Mouse (Mus musculus) liver, adult 2 months (tissue): ENCODE measurements around the gene Gbx2. TPM values are rescaled to one million over a fixed set of nuclear protein-coding genes. Genes with fewer than 3 reads are reported as not detected.

Source experiments
- DNase-seq: peaks from one replicate; pipeline ENCODE4 v3.0.0-alpha.2; 2011; ENCODE audit warnings: low read depth, low spot score; ENCODE audit errors: extremely low read depth
- H3K27ac ChIP-seq: fragments of 200-500 bp; replicated peaks from 2 replicates; pipeline ENCODE4 v1.5.1; 2012; ENCODE audit warnings: low read depth, mild to moderate bottlenecking, control low read depth, inconsistent platforms, low read length; ENCODE audit not compliant: insufficient read depth
- H3K27me3 ChIP-seq: fragments of 200-500 bp; 2 replicates; pipeline ENCODE4 v1.6.1; 2012; ENCODE audit warnings: mild to moderate bottlenecking, moderate library complexity, low read length, inconsistent platforms; ENCODE audit not compliant: control insufficient read depth, insufficient read depth
- H3K36me3 ChIP-seq: fragments of 200-500 bp; 2 replicates; pipeline ENCODE4 v1.6.1; 2012; ENCODE audit warnings: low read length, inconsistent platforms; ENCODE audit not compliant: control insufficient read depth, insufficient read depth
- H3K4me1 ChIP-seq: fragments of 200-500 bp; 2 replicates; pipeline ENCODE4 v1.6.1; 2011; ENCODE audit warnings: low read length; ENCODE audit not compliant: control insufficient read depth, insufficient read depth
- H3K4me3 ChIP-seq: fragments of 200-500 bp; 2 replicates; pipeline ENCODE4 v1.5.1; 2011; ENCODE audit warnings: low read depth, mild to moderate bottlenecking, control low read depth, low read length, moderate library complexity; ENCODE audit not compliant: insufficient read depth
- H3K79me2 ChIP-seq: fragments of 200-500 bp; 2 replicates; pipeline ENCODE4 v1.6.1; 2012; ENCODE audit warnings: inconsistent platforms, mild to moderate bottlenecking, low read length, moderate library complexity; ENCODE audit not compliant: control insufficient read depth, insufficient read depth
- H3K9ac ChIP-seq: fragments of 200-500 bp; 2 replicates; pipeline ENCODE4 v1.6.1; 2012; ENCODE audit warnings: low read depth, mild to moderate bottlenecking, control low read depth, inconsistent platforms, low read length
- CTCF ChIP-seq: fragments of 200-500 bp; IDR thresholded peaks from 2 replicates; pipeline ENCODE4 v1.5.1; 2011; ENCODE audit warnings: low read depth, low read length, control low read depth
- POLR2A ChIP-seq: fragments of 200-500 bp; IDR thresholded peaks from 2 replicates; pipeline ENCODE4 v1.6.1; 2011; ENCODE audit warnings: low read length, control low read depth; ENCODE audit not compliant: insufficient read depth; ENCODE audit errors: extremely low read depth
- WGBS: fragments of 180-500 bp; shearing (Covaris S2); methylation state at CpG from one replicate; pipeline ENCODE4 v1.1.7; 2018; 5-methylcytosine and 5-hydroxymethylcytosine counted together
- polyA plus RNA-seq: library from polyadenylated mRNA; depleted of rRNA; stranded (reverse); fragments of >200 nt; gene quantifications from 2 replicates; pipeline ENCODE4 v1.2.3, GENCODE M21; 2012
- total RNA-seq: library from RNA; depleted of rRNA; stranded (reverse); fragments of >200 nt; gene quantifications from 2 replicates; pipeline ENCODE4 v1.2.3, GENCODE M21; 2014

Gene Gbx2
- total and polyA plus RNA-seq, 2 experiments = not detected

- no peak for DNase-seq
- H3K4me1 ChIP-seq = peaks cover 7% of the 10 kb centered on the region
- no peaks in the 10 kb centered on the region for H3K36me3 ChIP-seq
- no peaks in the 10 kb centered on the region for H3K79me2 ChIP-seq
- H3K4me3 ChIP-seq = no peak overlapping the region
- H3K27me3 ChIP-seq = peaks cover under 1% of the 10 kb centered on the region; the same call in 1 of the 2 replicates
- TF ChIP-seq POLR2A = no peak
- TF ChIP-seq CTCF = no peak
- no peak overlapping the region for H3K9ac ChIP-seq
- H3K27ac ChIP-seq = no peak overlapping the region
- 35% methylated on average over 18 of the region's 18 CpGs for WGBS
Observed at GRCm38 (mm10) chr1:89918111-89918510, 12.9 kb downstream of the Gbx2 start.

GRCm38 (mm10) chr1:89913611-89914010 is 17.4 kb downstream of the Gbx2 start:
- Histone ChIP-seq H3K27me3 (no peaks in the 10 kb centered on the region), H3K27ac (no peak overlapping the region), H3K4me3 (no peak overlapping the region), H3K79me2 (no peaks in the 10 kb centered on the region), H3K4me1 (peaks cover 3% of the 10 kb centered on the region; the same call in 1 of the 2 replicates), H3K36me3 (no peaks in the 10 kb centered on the region), H3K9ac (no peak overlapping the region)
- TF ChIP-seq CTCF = no peak
- TF ChIP-seq POLR2A = no peak
- DNase-seq = peak; percentile 86
- WGBS = 24% methylated on average over 4 of the region's 4 CpGs

GRCm38 (mm10) chr1:89912392-89912791 is 18.6 kb downstream of the Gbx2 start:
- 72% methylated on average over 5 of the region's 5 CpGs for WGBS

GRCm38 (mm10) chr1:89909796-89910195 is 21.2 kb downstream of the Gbx2 start:
- H3K27ac ChIP-seq = no peak overlapping the region
- 28% methylated on average over 8 of the region's 8 CpGs for WGBS
- H3K27me3 ChIP-seq = no peaks in the 10 kb centered on the region
- no peak overlapping the region for H3K9ac ChIP-seq
- H3K4me1 ChIP-seq = peaks cover 3% of the 10 kb centered on the region; the same call in 1 of the 2 replicates
- H3K79me2 ChIP-seq = no peaks in the 10 kb centered on the region
- no peak overlapping the region for H3K4me3 ChIP-seq
- TF ChIP-seq POLR2A (no peak), CTCF (no peak)
- DNase-seq = peak; percentile 91
- no peaks in the 10 kb centered on the region for H3K36me3 ChIP-seq

More at GRCm38 (mm10) chr1:89912392-89912791, 18.6 kb downstream of the Gbx2 start:
- Histone ChIP-seq H3K36me3 (no peaks in the 10 kb centered on the region), H3K27me3 (no peaks in the 10 kb centered on the region), H3K27ac (no peak overlapping the region), H3K4me1 (peaks cover 3% of the 10 kb centered on the region; the same call in 1 of the 2 replicates), H3K9ac (no peak overlapping the region), H3K4me3 (no peak overlapping the region), H3K79me2 (no peaks in the 10 kb centered on the region)
- no peak for DNase-seq
- TF ChIP-seq CTCF (no peak), POLR2A (no peak)

- Histone ChIP-seq H3K27ac (no peak overlapping the region), H3K27me3 (no peaks in the 10 kb centered on the region), H3K36me3 (no peaks in the 10 kb centered on the region), H3K79me2 (no peaks in the 10 kb centered on the region), H3K9ac (no peak overlapping the region), H3K4me3 (no peak overlapping the region), H3K4me1 (no peaks in the 10 kb centered on the region)
- no peak for DNase-seq
- TF ChIP-seq POLR2A (no peak), CTCF (no peak)
- 88% methylated on average over 1 of the region's 1 CpGs for WGBS
Observed at GRCm38 (mm10) chr1:89902641-89903040, 28.3 kb downstream of the Gbx2 start.

- TF ChIP-seq CTCF = no peak
- DNase-seq = no peak
- no peak overlapping the region for H3K4me3 ChIP-seq
- H3K27ac ChIP-seq = no peak overlapping the region
- H3K9ac ChIP-seq = no peak overlapping the region
- no peaks in the 10 kb centered on the region for H3K4me1 ChIP-seq
- H3K79me2 ChIP-seq = no peaks in the 10 kb centered on the region
- 84% methylated on average over 2 of the region's 2 CpGs for WGBS
- H3K27me3 ChIP-seq = no peaks in the 10 kb centered on the region
- no peaks in the 10 kb centered on the region for H3K36me3 ChIP-seq
Observed at GRCm38 (mm10) chr1:89902236-89902635, 28.7 kb downstream of the Gbx2 start.
